Mouse (Mus musculus) CH12.LX (cell line): ENCODE data around the gene Rps16. TPM values are rescaled to one million over a fixed set of nuclear protein-coding genes. Genes with fewer than 3 reads are reported as not detected.

Experiments
- DNase-seq: peaks from one replicate; pipeline ENCODE4 v3.0.0-alpha.2; 2013; ENCODE audit errors: extremely low read depth
- H3K27ac ChIP-seq: 2 replicates; pipeline ENCODE4 v1.5.1; 2012; ENCODE audit warnings: low read depth, mild to moderate bottlenecking, control low read depth, moderate library complexity; ENCODE audit not compliant: insufficient read depth
- H3K27me3 ChIP-seq: replicated peaks from 2 replicates; pipeline ENCODE3; 2012; ENCODE audit warnings: inconsistent platforms
- H3K36me3 ChIP-seq, 2 experiments: replicated peaks in 1 of 2; 2 replicates each; pipeline versions ENCODE3 to v1.6.1; 2012; ENCODE audit warnings: inconsistent platforms in 1 of 2, low read length in 1 of 2, mild to moderate bottlenecking in 1 of 2, mixed read lengths in 1 of 2, moderate library complexity in 1 of 2; ENCODE audit not compliant: control insufficient read depth in 1 of 2, insufficient read depth in 1 of 2
- H3K4me1 ChIP-seq, 2 experiments: 2 replicates each; pipeline ENCODE4 v1.6.1; 2012; ENCODE audit warnings: inconsistent platforms in 1 of 2, moderate library complexity in 1 of 2; ENCODE audit not compliant: insufficient read depth in 2 of 2, control insufficient read depth in 1 of 2
- H3K4me2 ChIP-seq: 2 replicates; pipeline ENCODE4 v1.6.1; 2012; ENCODE audit warnings: low read depth, mild to moderate bottlenecking, control low read depth; ENCODE audit not compliant: poor library complexity, insufficient read depth, severe bottlenecking
- H3K4me3 ChIP-seq, 3 experiments: fragments of 150-350 bp in 1 of 3; sonication (generic) in 1 of 3; replicated peaks in 1 of 3; 2 replicates each; pipeline versions ENCODE3 to v1.5.1; 2011 to 2012; ENCODE audit warnings: low read depth in 2 of 3, low read length in 2 of 3, mild to moderate bottlenecking in 2 of 3, moderate library complexity in 2 of 3, control low read depth in 1 of 3, improper control_type of control experiment in 1 of 3, inconsistent platforms in 1 of 3, mixed read lengths in 1 of 3; ENCODE audit not compliant: poor library complexity in 1 of 3
- H3K79me2 ChIP-seq: replicated peaks from 2 replicates; pipeline ENCODE4 v1.6.1; 2012; ENCODE audit warnings: mild to moderate bottlenecking, moderate library complexity; ENCODE audit not compliant: control insufficient read depth, poor library complexity, insufficient read depth, severe bottlenecking; ENCODE audit errors: extremely low read depth
- H3K9ac ChIP-seq: 2 replicates; pipeline ENCODE4 v1.6.1; 2012; ENCODE audit warnings: low read depth, mild to moderate bottlenecking, control low read depth, moderate library complexity; ENCODE audit not compliant: insufficient read depth
- H3K9me3 ChIP-seq: replicated peaks from 2 replicates; pipeline ENCODE3; 2012; ENCODE audit warnings: low read length, inconsistent platforms, mixed read lengths
- BHLHE40 ChIP-seq: IDR thresholded peaks from 2 replicates; pipeline ENCODE4 v1.6.1; 2011; ENCODE audit warnings: mild to moderate bottlenecking, low read depth, low read length, improper control_type of control experiment
- CHD2 ChIP-seq: IDR thresholded peaks from 2 replicates; pipeline ENCODE4 v1.6.1; 2011; ENCODE audit warnings: low read length, improper control_type of control experiment
- ELF1 ChIP-seq: IDR thresholded peaks from 2 replicates; pipeline ENCODE4 v1.6.1; 2014; ENCODE audit warnings: low read depth, mild to moderate bottlenecking, inconsistent platforms, low read length, improper control_type of control experiment
- EP300 ChIP-seq: IDR thresholded peaks from 2 replicates; pipeline ENCODE4 v1.6.1; 2011; ENCODE audit warnings: low read length, improper control_type of control experiment
- ETS1 ChIP-seq: conservative IDR thresholded peaks from 2 replicates; pipeline ENCODE4 v1.6.1; 2012; ENCODE audit warnings: low read depth, mild to moderate bottlenecking, inconsistent platforms, low read length, improper control_type of control experiment, moderate library complexity
- GABPA ChIP-seq: IDR thresholded peaks from 2 replicates; pipeline ENCODE4 v1.6.1; 2012; ENCODE audit warnings: low read depth, low read length, improper control_type of control experiment, inconsistent platforms; ENCODE audit not compliant: insufficient replicate concordance
- HCFC1 ChIP-seq: IDR thresholded peaks from 2 replicates; pipeline ENCODE4 v1.6.1; 2012; ENCODE audit warnings: low read depth, mild to moderate bottlenecking, inconsistent platforms, low read length, improper control_type of control experiment
- IRF4 ChIP-seq: IDR thresholded peaks from 2 replicates; pipeline ENCODE4 v1.6.1; 2014; ENCODE audit warnings: low read depth, mild to moderate bottlenecking, inconsistent platforms, low read length, improper control_type of control experiment
- MAFK ChIP-seq: IDR thresholded peaks from 2 replicates; pipeline ENCODE4 v1.6.1; 2011; ENCODE audit warnings: low read length, improper control_type of control experiment; ENCODE audit not compliant: insufficient replicate concordance
- MEF2A ChIP-seq: IDR thresholded peaks from 2 replicates; pipeline ENCODE4 v1.6.1; 2014; ENCODE audit warnings: low read depth, mild to moderate bottlenecking, inconsistent platforms, low read length, improper control_type of control experiment, borderline replicate concordance
- MYC ChIP-seq: IDR thresholded peaks from 2 replicates; pipeline ENCODE4 v1.6.1; 2011; ENCODE audit warnings: low read depth, mild to moderate bottlenecking, improper control_type of control experiment, low read length
- NELFE ChIP-seq: IDR thresholded peaks from 2 replicates; pipeline ENCODE4 v1.6.1; 2011; ENCODE audit warnings: low read depth, low read length, improper control_type of control experiment
- POLR2A ChIP-seq: IDR thresholded peaks from 2 replicates; pipeline ENCODE4 v1.6.1; 2011; ENCODE audit warnings: low read depth, mild to moderate bottlenecking, improper control_type of control experiment, low read length
- POLR2AphosphoS2 ChIP-seq: IDR thresholded peaks from 2 replicates; pipeline ENCODE4 v1.6.1; 2011; ENCODE audit warnings: low read depth, low read length, improper control_type of control experiment
- RAD21 ChIP-seq: IDR thresholded peaks from 2 replicates; pipeline ENCODE4 v1.6.1; 2011; ENCODE audit warnings: low read depth, mild to moderate bottlenecking, low read length, improper control_type of control experiment, moderate library complexity
- TBP ChIP-seq: conservative IDR thresholded peaks from 2 replicates; pipeline ENCODE4 v1.6.1; 2011; ENCODE audit warnings: low read depth, low read length, improper control_type of control experiment
- TCF12 ChIP-seq: IDR thresholded peaks from 2 replicates; pipeline ENCODE4 v1.6.1; 2014; ENCODE audit warnings: low read depth, mild to moderate bottlenecking, inconsistent platforms, low read length, improper control_type of control experiment
- UBTF ChIP-seq: IDR thresholded peaks from 2 replicates; pipeline ENCODE4 v1.6.1; 2012; ENCODE audit warnings: low read depth, mild to moderate bottlenecking, inconsistent platforms, low read length, improper control_type of control experiment, moderate library complexity
- USF1 ChIP-seq: IDR thresholded peaks from 2 replicates; pipeline ENCODE4 v1.6.1; 2014; ENCODE audit warnings: low read depth, mild to moderate bottlenecking, inconsistent platforms, low read length, improper control_type of control experiment
- USF2 ChIP-seq: conservative IDR thresholded peaks from 2 replicates; pipeline ENCODE4 v1.6.1; 2011; ENCODE audit warnings: low read depth, low read length, improper control_type of control experiment
- ZC3H11A ChIP-seq: IDR thresholded peaks from 2 replicates; pipeline ENCODE4 v1.6.1; 2012; ENCODE audit warnings: low read depth, mild to moderate bottlenecking, inconsistent platforms, low read length, improper control_type of control experiment
- ZKSCAN1 ChIP-seq: IDR thresholded peaks from 2 replicates; pipeline ENCODE4 v1.6.1; 2012; ENCODE audit warnings: low read depth, inconsistent platforms, low read length, improper control_type of control experiment, borderline replicate concordance
- dilution Hi-C: fragments of 300-500 bp; cut with MboI; formaldehyde crosslinking; loops from 2 replicates; pipeline ENCODE4 v1.14.3; 2020; ENCODE audit warnings: low sequenced_read_pairs; ENCODE audit not compliant: extremely low pct_unique_long_range_greater_than_20kb, extremely low pct_ligation_motif_present
- in situ Hi-C: fragments of 300-500 bp; cut with MboI; formaldehyde crosslinking; loops from 3 replicates; pipeline ENCODE4 v1.14.3; 2019; ENCODE audit warnings: low sequenced_read_pairs, low pct_ligation_motif_present, low pct_unique_long_range_greater_than_20kb, mixed read lengths
- polyA plus RNA-seq: library from polyadenylated mRNA; unstranded; fragments of >175 nt; gene quantifications from 2 replicates; pipeline ENCODE4 v1.2.1, GENCODE M21; 2012; ENCODE audit warnings: low read depth; ENCODE audit not compliant: insufficient read length
- total RNA-seq, 2 experiments: library from RNA; depleted of rRNA; stranded (reverse); fragments of 300-350 nt in 1 of 2; fragments of >200 nt in 1 of 2; gene quantifications; 2 replicates each; pipeline ENCODE4 v1.2.3; 2012 to 2014

The Rps16 gene
- total and polyA plus RNA-seq, 3 experiments: 66.7 to 2,040 (median 1,254) TPM

DNA sequence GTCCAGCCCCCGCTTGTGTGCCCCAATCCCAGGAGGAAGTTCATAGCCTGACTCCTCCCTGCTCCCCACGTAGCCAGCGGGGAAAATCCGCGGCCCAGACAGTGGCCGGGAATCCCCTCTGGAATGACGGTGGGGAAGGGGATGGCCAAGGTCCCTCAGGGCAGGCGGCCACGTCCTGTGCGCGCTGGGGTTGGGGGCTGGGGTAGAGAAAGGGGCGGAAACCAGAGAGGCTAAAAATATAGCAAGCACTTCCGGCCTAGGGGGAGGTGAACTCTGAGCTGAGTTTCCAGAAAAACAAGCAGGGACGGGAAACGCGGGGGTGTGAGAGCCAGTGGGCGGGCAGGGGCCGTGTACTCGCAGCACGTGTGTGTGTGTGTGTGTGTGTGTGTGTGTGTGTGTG is 31.5 kb downstream of the Rps16 start:
- Histone ChIP-seq H3K9me3 (no peaks in the 10 kb centered on the region), H3K27ac (peak overlapping the region; percentile 97), H3K4me1 (peaks cover 37 to 84% of the 10 kb centered on the region in 2 experiments), H3K4me3 (peak overlapping the region; percentile 19 to 52 (median 42))
- dilution Hi-C loops: no loop called here
- no peak for TF ChIP-seq ZKSCAN1
- no peak for TF ChIP-seq USF1
- TF ChIP-seq POLR2AphosphoS2: no peak
- TF ChIP-seq ZC3H11A: no peak
- no peak for TF ChIP-seq HCFC1
- TF ChIP-seq POLR2A: peak; percentile 33; the same call in 1 of the 2 replicates
- TF ChIP-seq NELFE: no peak
- no peak for TF ChIP-seq UBTF
- peak; percentile 87 for TF ChIP-seq CHD2
- no peak for TF ChIP-seq GABPA
- no peak for TF ChIP-seq EP300
- peak; percentile 75 for TF ChIP-seq ELF1
- TF ChIP-seq ETS1: peak; percentile 85
- TF ChIP-seq IRF4: 0 out of 2 replicates have a peak, but pooled peaks have one; percentile 37
- TF ChIP-seq USF2: no peak
- no peak for TF ChIP-seq RAD21
- TF ChIP-seq BHLHE40: peak; percentile 93
- peak; percentile 96 for TF ChIP-seq MEF2A
- TF ChIP-seq TBP: 0 out of 2 replicates have a peak, but pooled peaks have one; percentile 9
- TF ChIP-seq MYC: no peak
- TF ChIP-seq MAFK: no peak
- TF ChIP-seq TCF12: no peak
- TF ChIP-seq, all 38 proteins: peak for 8
- H3K9ac ChIP-seq: peak overlapping the region; percentile 80
- peak; percentile 88 for DNase-seq
- H3K79me2 ChIP-seq: peaks cover 21% of the 10 kb centered on the region
- H3K27me3 ChIP-seq: no peaks in the 10 kb centered on the region
- in situ Hi-C loops: no loop called here
- peaks cover 11 to 26% of the 10 kb centered on the region in 2 experiments for H3K36me3 ChIP-seq
- H3K4me2 ChIP-seq: peak overlapping the region; percentile 85
